In the genomic region with DNA sequence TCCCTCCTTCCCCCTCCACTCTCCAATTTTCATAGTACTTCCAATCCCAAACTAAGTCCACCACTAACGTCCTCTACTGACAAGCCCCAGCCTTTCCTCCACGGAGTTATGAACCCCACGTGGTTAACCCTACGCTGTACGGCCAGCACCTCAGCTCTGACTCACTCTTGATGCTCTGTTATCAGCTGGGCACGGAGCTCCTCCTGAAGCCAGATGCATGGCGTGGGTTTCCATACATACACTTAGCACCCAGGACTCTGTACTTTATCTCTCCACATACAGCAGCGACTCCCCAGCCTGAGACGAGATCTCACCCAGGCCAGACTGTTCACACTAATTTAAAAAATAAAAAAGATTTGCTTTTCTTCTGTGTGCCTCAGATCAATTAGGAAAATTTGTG, we compare ENCODE assay signal across 20 mouse cellular contexts. TPM values are rescaled to one million over a fixed set of nuclear protein-coding genes. Genes with fewer than 3 reads are reported as not detected.
DNase-seq lines count a peak whose midpoint lies in the region; ATAC-seq and TF ChIP-seq lines count a peak whose summit lies in the region.
"Had no signal": no experiment of that assay in that cellular context is flagged by ENCODE, and none has a peak within 500 bp of the region (broad histone marks: within the 10 kb centered on the region; RNA-seq: fewer than 3 reads in every experiment).

No protein-coding gene starts in this region.

- WGBS in heart, embryonic 13.5 days, result 41% methylated on average over 9 of the region's 9 CpGs
- 25% methylated on average over 9 of the region's 9 CpGs for WGBS in liver, embryonic 12.5 days (ENCODE audit: insufficient replicate concordance)
- WGBS in kidney, adult 2 months, result 70% methylated on average over 9 of the region's 9 CpGs

- TF ChIP-seq POLR2A in testis, adult 2 months (IDR thresholded peaks at IDR 0.05; ENCODE audit: control insufficient read depth, low read depth, low read length), result no peak
- TF ChIP-seq POLR2A in kidney, adult 2 months (IDR thresholded peaks at IDR 0.05; ENCODE audit: low read depth, low read length), result no peak

- H3K9ac ChIP-seq in heart, embryonic 13.5 days, result no peak overlapping the region
- H3K9ac ChIP-seq in liver, embryonic 12.5 days, result 0 out of 2 replicates have a peak overlapping the region, but pooled peaks have one; percentile 12
- H3K9ac ChIP-seq: embryonic facial prominence, embryonic 13.5 days; forebrain, postnatal 0 days; lung, embryonic 15.5 days had no signal

- no peaks in the 10 kb centered on the region for H3K9me3 ChIP-seq in heart, embryonic 13.5 days
- no peaks in the 10 kb centered on the region for H3K9me3 ChIP-seq in liver, embryonic 12.5 days (replicated peaks)
- H3K9me3 ChIP-seq: embryonic facial prominence, embryonic 13.5 days; lung, embryonic 15.5 days had no signal

- H3K4me3 ChIP-seq in heart, embryonic 13.5 days, result peak overlapping the region; percentile 12; the same call in 1 of the 2 replicates
- peak overlapping the region; percentile 46 for H3K4me3 ChIP-seq in testis, adult 2 months (ENCODE audit: control insufficient read depth, low read depth, low read length)
- H3K4me3 ChIP-seq in liver, embryonic 12.5 days, result peak overlapping the region; percentile 17
- no peak overlapping the region for H3K4me3 ChIP-seq in kidney, adult 2 months (ENCODE audit: insufficient read depth, low read depth, low read length)
- H3K4me3 ChIP-seq: embryonic facial prominence, embryonic 13.5 days; lung, embryonic 15.5 days had no signal

- no peaks in the 10 kb centered on the region for H3K4me1 ChIP-seq in heart, embryonic 13.5 days
- peaks cover 2% of the 10 kb centered on the region for H3K4me1 ChIP-seq in testis, adult 2 months (ENCODE audit: control insufficient read depth, insufficient read depth, low read length)
- H3K4me1 ChIP-seq in liver, embryonic 12.5 days, result peaks cover 18% of the 10 kb centered on the region
- H3K4me1 ChIP-seq in kidney, adult 2 months (ENCODE audit: control insufficient read depth, insufficient read depth, low read length), result no peaks in the 10 kb centered on the region
- H3K4me1 ChIP-seq: embryonic facial prominence, embryonic 13.5 days; lung, embryonic 15.5 days had no signal

- no peaks in the 10 kb centered on the region for H3K36me3 ChIP-seq in heart, embryonic 13.5 days
- no peaks in the 10 kb centered on the region for H3K36me3 ChIP-seq in testis, adult 2 months (ENCODE audit: control insufficient read depth, insufficient read depth, low read length)
- H3K36me3 ChIP-seq in liver, embryonic 12.5 days, result no peaks in the 10 kb centered on the region
- H3K36me3 ChIP-seq in kidney, adult 2 months (ENCODE audit: control insufficient read depth, insufficient read depth, low read length), result peaks cover 3% of the 10 kb centered on the region; the same call in 1 of the 2 replicates
- H3K36me3 ChIP-seq: embryonic facial prominence, embryonic 13.5 days; lung, embryonic 15.5 days had no signal

- no peak for DNase-seq in heart, postnatal 10 days
- DNase-seq in testis, postnatal 14 days (ENCODE audit: low spot score), result no peak
- DNase-seq in embryo, embryonic 11 days, result no peak
- no peak for DNase-seq in kidney, adult 2 months
- DNase-seq: adrenal gland, adult 8-10 months; cerebellum, postnatal 10 days; forebrain, postnatal 0 days; retina, postnatal 1 day had no signal

- no peaks in the 10 kb centered on the region for H3K27me3 ChIP-seq in heart, embryonic 13.5 days (replicated peaks)
- H3K27me3 ChIP-seq in testis, adult 2 months (ENCODE audit: control insufficient read depth, insufficient read depth, low read length), result no peaks in the 10 kb centered on the region
- no peaks in the 10 kb centered on the region for H3K27me3 ChIP-seq in liver, embryonic 12.5 days (replicated peaks)
- no peaks in the 10 kb centered on the region for H3K27me3 ChIP-seq in kidney, adult 2 months (replicated peaks; ENCODE audit: control insufficient read depth, insufficient read depth, low read length)
- H3K27me3 ChIP-seq: embryonic facial prominence, embryonic 13.5 days; lung, embryonic 15.5 days; Patski had no signal

- peak overlapping the region; percentile 51 for H3K4me2 ChIP-seq in heart, embryonic 13.5 days
- peak overlapping the region; percentile 59 for H3K4me2 ChIP-seq in liver, embryonic 12.5 days
- H3K4me2 ChIP-seq: embryonic facial prominence, embryonic 13.5 days; lung, embryonic 15.5 days; midbrain, embryonic 11.5 days had no signal

- intact Hi-C loops in heart, postnatal 10 days (cut with DNase I), result no loop called here

- ATAC-seq in heart, embryonic 13.5 days (ENCODE audit: extremely low read depth, insufficient number of reproducible peaks, low FRiP score, low TSS enrichment), result no peak
- ATAC-seq in liver, embryonic 12.5 days, result peak; percentile 95
- ATAC-seq: forebrain, postnatal 0 days; hindbrain, embryonic 16.5 days; intestine, postnatal 0 days; Patski had no signal

- no peak overlapping the region for H3K27ac ChIP-seq in heart, embryonic 13.5 days (replicated peaks)
- H3K27ac ChIP-seq in testis, adult 2 months (ENCODE audit: control insufficient read depth, insufficient read depth, low read depth, low read length), result no peak overlapping the region
- 0 out of 2 replicates have a peak overlapping the region, but pooled peaks have one; percentile 12 for H3K27ac ChIP-seq in liver, embryonic 12.5 days
- H3K27ac ChIP-seq in kidney, adult 2 months (ENCODE audit: insufficient read depth, low read depth, low read length), result no peak overlapping the region
- H3K27ac ChIP-seq: embryonic facial prominence, embryonic 13.5 days; lung, embryonic 15.5 days had no signal

- no peak for TF ChIP-seq CTCF in testis, adult 2 months (IDR thresholded peaks at IDR 0.05; ENCODE audit: control insufficient read depth, insufficient read depth, insufficient replicate concordance, low read depth, low read length)
- TF ChIP-seq CTCF in kidney, adult 2 months (conservative IDR thresholded peaks at IDR 0.05; ENCODE audit: insufficient read depth, insufficient read length, low read depth, low read length), result no peak

RNA-seq across cellular contexts. Expression of gene Ndufb4, which starts 19.7 kb away (rescaled TPM):
- polyA plus RNA-seq in heart, embryonic 13.5 days (2015; fragmentation: Nextera tagmentation; extraction: Ambion mirVana), result 69.4 and 84.7 TPM in 2 replicates
- total RNA-seq in heart, postnatal 10 days (2021), result 100 to 1,000 TPM; 124 to 128 TPM
- polyA plus RNA-seq in testis, adult 2 months (2012; rRNA removed), result 74.9 and 80.9 TPM in 2 replicates
- 52.4 and 56.6 TPM in 2 replicates for polyA plus RNA-seq in liver, embryonic 12.5 days (2016; fragmentation: Nextera tagmentation; extraction: Ambion mirVana)
- 131 and 178 TPM in 2 replicates for polyA plus RNA-seq in kidney, adult 2 months (2012; rRNA removed)

RNA-seq across cellular contexts. Expression of gene Hgd, which starts 54.6 kb away (rescaled TPM):
- 0.16 and 1.8 TPM in 2 replicates for polyA plus RNA-seq in heart, embryonic 13.5 days (2015; fragmentation: Nextera tagmentation; extraction: Ambion mirVana)
- under 1 TPM in 1 of 2 experiments, not detected in 1; 0.29 TPM for total RNA-seq in heart, postnatal 10 days (2021)
- polyA plus RNA-seq in testis, adult 2 months (2012; rRNA removed), result 0.79 and 1.2 TPM in 2 replicates
- polyA plus RNA-seq in liver, embryonic 12.5 days (2016; fragmentation: Nextera tagmentation; extraction: Ambion mirVana), result 17.8 and 19.5 TPM in 2 replicates
- polyA plus RNA-seq in kidney, adult 2 months (2012; rRNA removed), result 398 and 426 TPM in 2 replicates
- total RNA-seq: forebrain, postnatal 0 days; hematopoietic stem cell, adult 5-6 weeks had no signal
- polyA plus RNA-seq: forebrain, postnatal 0 days; hindbrain, embryonic 16.5 days; large intestine, adult 2 months; limb, embryonic 11.5 days had no signal

Comparison
In these comparisons a context has a peak if more than half of its experiments do, and no peak if none do; other contexts are left out.
1. RNA of gene Hgd, which starts 54.6 kb away (polyA plus RNA-seq): 398 to 426 TPM in kidney, adult 2 months; 17.8 to 19.5 TPM in liver, embryonic 12.5 days, 0.79 to 1.2 TPM in testis, adult 2 months and 0.16 to 1.8 TPM in heart, embryonic 13.5 days; every median in the first group is over 10 times any median in the second.